Mouse (Mus musculus) thymus, adult 2 months (tissue): ENCODE measurements around the gene Phf13. TPM values are rescaled to one million over a fixed set of nuclear protein-coding genes. Genes with fewer than 3 reads are reported as not detected.

Experiments
- DNase-seq: peaks from one replicate; pipeline ENCODE4 v3.0.0; 2021
- H3K27ac ChIP-seq: fragments of 200-500 bp; 2 replicates; pipeline ENCODE4 v1.5.1; 2012; ENCODE audit warnings: low read length, control low read depth; ENCODE audit not compliant: control insufficient read depth, insufficient read depth
- H3K27me3 ChIP-seq: fragments of 200-500 bp; 2 replicates; pipeline ENCODE4 v1.6.1; 2012; ENCODE audit warnings: mild to moderate bottlenecking, low read length, moderate library complexity, mixed read lengths; ENCODE audit not compliant: control insufficient read depth, insufficient read depth
- H3K36me3 ChIP-seq: fragments of 200-500 bp; 2 replicates; pipeline ENCODE4 v1.6.1; 2012; ENCODE audit warnings: mild to moderate bottlenecking, low read length, moderate library complexity; ENCODE audit not compliant: control insufficient read depth, insufficient read depth
- H3K4me1 ChIP-seq: fragments of 200-500 bp; replicated peaks from 2 replicates; pipeline ENCODE4 v1.6.1; 2012; ENCODE audit warnings: low read length; ENCODE audit not compliant: control insufficient read depth, insufficient read depth
- H3K4me3 ChIP-seq: fragments of 200-500 bp; 2 replicates; pipeline ENCODE4 v1.5.1; 2012; ENCODE audit warnings: mild to moderate bottlenecking, low read length, control low read depth, moderate library complexity; ENCODE audit not compliant: control insufficient read depth, insufficient read depth
- CTCF ChIP-seq: fragments of 200-500 bp; IDR thresholded peaks from 2 replicates; pipeline ENCODE4 v1.5.1; 2012; ENCODE audit warnings: mild to moderate bottlenecking, control low read depth, low read length, moderate library complexity, borderline replicate concordance; ENCODE audit not compliant: control insufficient read depth, poor library complexity, insufficient read depth; ENCODE audit errors: extremely low read depth
- POLR2A ChIP-seq: fragments of 200-500 bp; IDR thresholded peaks from 2 replicates; pipeline ENCODE4 v1.6.1; 2012; ENCODE audit warnings: mild to moderate bottlenecking, low read length, control low read depth, moderate library complexity; ENCODE audit not compliant: control insufficient read depth, poor library complexity, insufficient read depth; ENCODE audit errors: extremely low read depth
- WGBS: fragments of 180-500 bp; shearing (Covaris S2); methylation state at CpG from one replicate; pipeline ENCODE4 v1.1.7; 2018; 5-methylcytosine and 5-hydroxymethylcytosine counted together
- polyA plus RNA-seq: library from polyadenylated mRNA; depleted of rRNA; stranded (reverse); fragments of >200 nt; gene quantifications from 2 replicates; pipeline ENCODE4 v1.2.3, GENCODE M21; 2012; rRNA removed

The Phf13 gene
- polyA plus RNA-seq: 9.6 and 11.4 TPM in 2 replicates

GRCm38 (mm10) chr4:151996173-151996950 is at the start of gene Phf13:
Phf13 (minus strand) TSS chr4:151996258.
- Histone ChIP-seq H3K27me3 (peaks cover 7% of the 10 kb centered on the region; the same call in 1 of the 2 replicates), H3K27ac (no peak within 1 kb of the TSS), H3K36me3 (peaks cover 4% of the 10 kb centered on the region; the same call in 1 of the 2 replicates), H3K4me1 (peaks cover 9% of the 10 kb centered on the region), H3K4me3 (peak within 1 kb of the TSS; percentile 97)
- peak; percentile 99 for DNase-seq
- TF ChIP-seq POLR2A (no peak), CTCF (no peak; the same call in 1 of the 2 replicates)
- WGBS: under 1% methylated on average over 94 of the region's 94 CpGs

- WGBS: 88% methylated on average over 6 of the region's 6 CpGs
- Histone ChIP-seq H3K4me3 (no peak overlapping the region), H3K36me3 (peaks cover 37% of the 10 kb centered on the region), H3K27ac (no peak overlapping the region), H3K4me1 (peaks cover 13% of the 10 kb centered on the region), H3K27me3 (no peaks in the 10 kb centered on the region)
- DNase-seq: no peak
- TF ChIP-seq CTCF (no peak), POLR2A (no peak)
These were observed 48.6 kb upstream of the Phf13 start for GRCm38 (mm10) chr4:152044609-152045008.

- TF ChIP-seq POLR2A (no peak), CTCF (no peak)
- Histone ChIP-seq H3K27ac (no peak overlapping the region), H3K36me3 (peaks cover 30% of the 10 kb centered on the region), H3K4me1 (peaks cover 17% of the 10 kb centered on the region), H3K4me3 (no peak overlapping the region), H3K27me3 (no peaks in the 10 kb centered on the region)
- 94% methylated on average over 3 of the region's 3 CpGs for WGBS
- DNase-seq: no peak
These were observed 47.1 kb upstream of the Phf13 start for GRCm38 (mm10) chr4:152043171-152043570.

GRCm38 (mm10) chr4:152041924-152042641 is 46.0 kb upstream of the Phf13 start:
- H3K27ac ChIP-seq: no peak overlapping the region
- H3K36me3 ChIP-seq: peaks cover 23% of the 10 kb centered on the region
- TF ChIP-seq CTCF (no peak), POLR2A (no peak)
- DNase-seq: no peak
- H3K4me3 ChIP-seq: no peak overlapping the region
- WGBS: 95% methylated on average over 22 of the region's 22 CpGs
- peaks cover 18% of the 10 kb centered on the region for H3K4me1 ChIP-seq
- H3K27me3 ChIP-seq: no peaks in the 10 kb centered on the region

DNA sequence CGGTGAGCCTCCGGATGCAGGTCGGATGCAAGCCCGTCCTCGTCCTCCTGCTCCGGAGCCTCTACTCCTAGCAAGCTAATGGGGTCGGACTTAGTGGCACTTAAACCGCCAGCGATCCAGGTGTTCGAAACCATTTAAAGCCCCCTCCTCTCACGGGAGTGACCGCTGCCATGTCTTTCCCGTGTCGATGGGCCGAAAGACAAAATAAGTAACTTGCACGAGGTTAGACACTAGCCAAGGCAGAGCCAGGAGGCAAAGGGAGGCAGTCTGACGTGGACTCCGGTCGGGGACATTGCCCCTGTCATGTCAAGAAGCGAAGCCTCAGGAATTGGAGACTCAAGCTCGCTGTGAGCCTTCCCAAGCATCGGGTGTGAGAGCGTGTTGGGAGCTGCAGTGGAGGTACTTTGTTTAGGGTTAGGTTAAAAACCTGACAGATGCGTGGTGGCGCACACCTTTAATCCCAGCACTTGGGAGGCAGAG is 43.8 kb upstream of the Phf13 start:
- TF ChIP-seq CTCF (no peak), POLR2A (no peak)
- 5% methylated on average over 25 of the region's 25 CpGs for WGBS
- Histone ChIP-seq H3K27me3 (no peaks in the 10 kb centered on the region), H3K36me3 (0 out of 2 replicates have a peak, but pooled peaks cover 7% of the 10 kb centered on the region), H3K27ac (no peak overlapping the region), H3K4me3 (peak overlapping the region; percentile 59), H3K4me1 (peaks cover 18% of the 10 kb centered on the region)
- no peak for DNase-seq
